Mouse (Mus musculus): ENCODE results near the gene Cdc42ep1.

Gene Cdc42ep1

GRCm38 (mm10) chr15:78842371-78843163, at the start of gene Cdc42ep1:
Gene Cdc42ep1, plus strand, starts transcription at chr15:78842624.
- peak; percentile 75 for DNase-seq (ENCODE audit: extremely low spot score)

DNA sequence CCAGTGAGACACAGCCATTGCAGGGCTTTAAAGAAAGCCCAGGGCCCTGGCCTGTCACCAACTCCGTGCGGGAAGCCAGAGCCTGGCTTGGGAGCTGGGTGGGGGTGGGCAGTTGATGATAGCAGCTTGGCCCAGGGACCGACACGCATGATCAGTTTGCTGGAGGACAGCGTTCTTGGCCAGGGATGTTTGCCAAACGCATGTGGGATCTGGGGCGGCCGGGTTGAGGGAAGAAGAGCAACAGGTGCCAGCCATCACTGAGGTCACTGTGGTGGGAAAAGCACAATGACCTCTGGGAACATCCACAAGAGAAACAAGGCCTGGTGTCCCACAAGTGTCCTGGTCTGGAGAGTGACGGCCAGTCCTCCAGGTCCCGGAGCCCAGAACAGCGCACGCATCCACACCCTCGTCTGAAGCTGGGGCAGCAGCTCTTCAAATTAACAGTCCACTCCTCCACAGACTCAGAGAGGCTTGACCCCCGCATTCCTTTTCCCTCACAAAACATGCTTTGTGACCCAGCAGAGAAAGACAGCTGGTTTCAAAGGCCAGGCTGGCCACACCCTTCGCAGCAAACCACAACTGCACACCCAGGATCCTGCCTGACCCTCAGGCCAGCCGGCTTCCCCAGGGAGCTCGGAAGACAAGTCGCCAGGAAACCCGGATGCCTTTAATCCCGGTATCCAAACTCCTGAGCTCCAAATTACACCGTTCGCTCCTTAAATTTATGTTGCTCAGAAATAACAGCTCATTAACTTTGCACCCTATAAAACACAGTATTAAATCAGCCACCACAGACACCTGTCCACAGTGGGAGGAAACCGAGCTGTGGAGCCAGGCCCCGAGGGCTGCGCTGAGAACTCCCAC, 46.0 kb upstream of the Cdc42ep1 start:
- peak; percentile 47 for DNase-seq (ENCODE audit: extremely low spot score)

GRCm38 (mm10) chr15:78797060-78797329, 45.4 kb upstream of the Cdc42ep1 start:
- DNase-seq (ENCODE audit: extremely low spot score): no peak

DNA sequence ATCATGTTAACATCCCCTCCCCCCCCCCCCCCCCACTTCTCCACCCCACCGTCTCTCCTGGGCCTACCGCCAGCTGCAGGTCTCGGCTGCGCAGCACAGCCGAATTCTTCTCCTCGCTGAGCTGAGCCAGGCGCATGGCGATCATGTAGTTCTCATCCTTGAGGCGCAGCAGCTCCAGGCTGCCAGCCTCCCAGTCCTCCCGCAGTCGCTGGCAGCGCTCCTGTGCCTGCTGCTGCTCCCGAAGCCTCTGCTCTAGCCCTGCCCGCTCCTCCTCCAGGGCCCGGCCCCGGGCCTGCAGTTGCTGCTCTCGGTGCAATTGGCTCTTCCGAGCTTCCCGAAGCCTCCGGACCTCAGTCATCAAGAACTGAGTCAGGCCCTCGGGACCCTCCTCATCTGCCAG, 43.4 kb upstream of the Cdc42ep1 start:
- DNase-seq (ENCODE audit: extremely low spot score): no peak

GRCm38 (mm10) chr15:78801571-78801970, 40.9 kb upstream of the Cdc42ep1 start:
- no peak for DNase-seq (ENCODE audit: extremely low spot score)

DNA sequence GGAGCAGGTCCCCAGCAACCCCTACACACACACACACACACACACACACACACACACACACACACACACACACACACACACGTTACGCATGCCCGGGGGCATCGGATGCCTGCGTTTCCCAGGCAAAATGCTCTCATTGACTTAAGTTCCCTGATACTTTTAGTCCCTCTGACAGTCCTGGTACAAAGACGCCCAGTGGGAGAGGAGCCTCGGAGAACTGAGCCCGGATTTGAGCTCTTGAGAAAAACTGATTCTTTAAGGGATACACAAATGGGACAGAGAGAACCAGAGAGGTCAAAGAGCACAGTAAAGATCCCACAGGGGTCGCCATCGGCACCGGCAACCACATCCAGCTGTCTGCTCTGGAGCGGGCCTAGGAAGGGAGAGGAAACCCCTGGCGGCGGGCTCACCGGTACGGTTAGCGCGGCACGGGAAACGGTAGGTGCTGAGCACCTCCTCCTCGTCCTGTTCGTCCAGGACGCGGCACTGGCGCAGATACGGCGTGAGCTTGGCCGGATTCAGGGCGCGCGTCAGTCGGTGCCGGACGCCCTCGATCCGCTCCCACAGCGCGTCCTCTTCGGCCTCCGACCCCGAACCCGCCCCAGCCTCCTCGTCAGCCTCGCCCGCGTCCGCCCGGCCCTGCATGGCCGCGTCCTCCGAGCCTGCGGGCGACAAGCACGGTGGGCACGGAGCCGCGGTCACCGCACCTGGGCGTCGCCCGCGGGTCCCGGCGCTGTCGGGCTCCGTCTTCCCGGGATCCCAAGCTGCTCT, 40.3 kb upstream of the Cdc42ep1 start:
- DNase-seq (ENCODE audit: extremely low spot score): peak; percentile 53

DNA sequence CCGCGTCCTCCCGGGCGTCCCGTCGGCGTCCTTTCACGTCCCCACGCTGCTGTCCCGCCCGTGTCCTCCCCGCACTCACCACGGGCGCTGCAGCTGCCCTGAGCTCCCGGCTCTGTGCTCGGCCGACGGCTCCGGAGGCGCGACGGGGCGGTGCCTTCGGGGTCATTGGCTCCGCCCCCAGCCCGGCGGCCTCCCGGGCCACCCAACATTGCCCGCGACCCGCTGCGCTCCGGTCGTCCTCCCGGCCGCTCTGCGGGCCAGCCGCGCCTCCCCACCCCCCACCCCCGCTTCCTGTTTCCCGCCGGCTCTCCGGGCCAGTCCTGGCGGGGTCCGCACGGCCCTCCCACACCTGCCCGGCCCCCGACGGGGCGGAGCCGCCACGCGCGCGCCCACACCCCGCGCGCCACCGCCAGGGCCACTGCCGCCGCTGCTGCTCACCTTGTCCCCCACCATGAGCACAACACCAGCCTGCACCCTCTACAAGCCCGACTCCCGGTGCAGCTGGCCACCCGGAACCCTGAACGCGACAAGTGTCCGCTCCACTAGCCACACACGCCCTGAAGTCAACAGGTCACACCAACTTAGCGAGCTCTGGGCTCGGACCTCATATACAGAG, 39.5 kb upstream of the Cdc42ep1 start, which contains the start of gene Card10:
Card10 (minus strand) TSS at position 267 of the 616 bp plus-strand sequence.
- DNase-seq (ENCODE audit: extremely low spot score): no peak

DNA sequence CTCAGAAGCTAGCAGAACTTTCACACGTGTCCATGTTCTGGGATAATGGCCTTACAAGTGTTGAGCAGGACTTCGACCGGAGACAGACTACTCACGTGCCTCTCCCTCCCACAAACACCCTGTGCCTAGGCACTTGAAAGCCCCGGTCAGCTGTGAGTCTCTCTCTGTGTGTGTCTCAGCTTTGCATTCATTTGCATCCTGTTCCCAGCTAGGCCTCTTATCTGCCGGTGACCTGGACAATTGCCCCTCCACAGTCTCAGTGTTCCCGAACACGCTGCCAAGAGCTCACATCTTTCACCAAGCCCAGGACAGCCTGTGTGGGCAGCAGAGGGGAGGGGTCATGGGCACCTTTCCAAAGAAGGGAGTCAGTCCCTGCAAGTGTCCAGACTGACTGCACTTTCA, 38.9 kb upstream of the Cdc42ep1 start:
- DNase-seq (ENCODE audit: extremely low spot score): no peak

DNA sequence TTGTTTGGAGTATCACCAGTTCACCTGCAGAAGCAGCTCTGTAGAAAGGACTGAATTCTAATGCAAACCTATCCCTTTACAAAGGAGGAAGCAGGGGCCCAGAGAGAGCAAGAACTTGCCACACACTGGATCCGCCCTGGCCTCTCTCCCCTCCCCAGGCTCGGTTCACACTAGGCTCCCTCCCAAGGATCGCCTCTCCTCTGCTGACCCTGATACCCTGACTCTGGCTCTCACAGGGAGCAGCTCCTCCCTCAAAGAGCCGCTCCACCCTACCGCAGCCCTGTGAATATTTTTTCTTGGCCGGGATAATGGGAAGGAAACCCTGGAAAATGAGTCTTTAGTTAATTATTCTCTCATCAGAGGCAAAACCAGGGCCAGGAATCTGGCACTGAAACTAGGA, 38.1 kb upstream of the Cdc42ep1 start:
- no peak for DNase-seq (ENCODE audit: extremely low spot score)

DNA sequence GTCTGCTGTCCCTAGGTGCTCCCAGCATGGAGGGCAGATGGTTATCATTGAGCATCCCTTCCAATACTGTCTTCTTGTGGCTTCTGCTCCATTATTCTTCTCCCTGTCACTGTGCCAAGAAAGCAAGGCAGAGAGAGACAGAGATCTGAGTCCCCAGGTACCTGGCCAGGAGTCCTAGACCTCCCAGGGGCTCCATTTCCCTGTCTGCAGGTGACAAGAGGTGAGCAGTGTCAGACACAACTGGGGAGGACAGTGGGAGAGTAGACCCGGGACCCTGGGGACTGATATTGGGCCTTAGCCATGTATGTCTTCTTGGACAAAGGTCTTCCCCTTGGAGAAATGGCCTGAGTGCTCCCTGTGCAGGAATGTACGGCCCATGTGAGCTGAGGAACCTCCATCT, 37.1 kb upstream of the Cdc42ep1 start:
- no peak for DNase-seq (ENCODE audit: extremely low spot score)

GRCm38 (mm10) chr15:78806614-78807013, 35.8 kb upstream of the Cdc42ep1 start:
- no peak for DNase-seq (ENCODE audit: extremely low spot score)

DNA sequence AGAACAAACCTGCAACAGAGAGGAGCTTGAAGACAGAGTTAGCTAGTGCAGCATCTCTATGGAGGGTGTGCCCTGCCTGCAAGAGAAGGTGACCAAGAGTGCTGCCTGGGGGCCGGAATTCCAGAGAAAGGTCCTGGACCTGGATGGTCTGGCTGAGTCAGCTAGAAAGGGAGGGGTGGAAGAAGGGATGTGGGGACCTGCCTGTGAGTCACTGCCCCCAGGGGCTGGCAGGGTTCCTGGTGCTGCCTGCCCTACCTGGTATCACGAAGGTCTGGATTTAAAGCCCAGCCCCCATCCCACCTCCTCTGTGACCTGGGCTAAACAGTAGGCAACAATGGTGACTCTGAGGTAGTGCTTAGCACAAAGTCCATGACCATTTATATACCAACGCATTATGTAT, 35.3 kb upstream of the Cdc42ep1 start:
- DNase-seq (ENCODE audit: extremely low spot score): no peak

GRCm38 (mm10) chr15:78808980-78809379, 33.4 kb upstream of the Cdc42ep1 start:
- no peak for DNase-seq (ENCODE audit: extremely low spot score)

- no peak for DNase-seq (ENCODE audit: extremely low spot score)
Measured at GRCm38 (mm10) chr15:78809739-78810138, 32.7 kb upstream of the Cdc42ep1 start.

GRCm38 (mm10) chr15:78810146-78810545, 32.3 kb upstream of the Cdc42ep1 start:
- DNase-seq (ENCODE audit: extremely low spot score): no peak

- DNase-seq (ENCODE audit: extremely low spot score): no peak
Measured at GRCm38 (mm10) chr15:78813603-78814002, 28.8 kb upstream of the Cdc42ep1 start.

- no peak for DNase-seq (ENCODE audit: extremely low spot score)
Measured at GRCm38 (mm10) chr15:78815314-78816073, 26.9 kb upstream of the Cdc42ep1 start.

GRCm38 (mm10) chr15:78816074-78816391, 26.4 kb upstream of the Cdc42ep1 start:
- no peak for DNase-seq (ENCODE audit: extremely low spot score)

DNA sequence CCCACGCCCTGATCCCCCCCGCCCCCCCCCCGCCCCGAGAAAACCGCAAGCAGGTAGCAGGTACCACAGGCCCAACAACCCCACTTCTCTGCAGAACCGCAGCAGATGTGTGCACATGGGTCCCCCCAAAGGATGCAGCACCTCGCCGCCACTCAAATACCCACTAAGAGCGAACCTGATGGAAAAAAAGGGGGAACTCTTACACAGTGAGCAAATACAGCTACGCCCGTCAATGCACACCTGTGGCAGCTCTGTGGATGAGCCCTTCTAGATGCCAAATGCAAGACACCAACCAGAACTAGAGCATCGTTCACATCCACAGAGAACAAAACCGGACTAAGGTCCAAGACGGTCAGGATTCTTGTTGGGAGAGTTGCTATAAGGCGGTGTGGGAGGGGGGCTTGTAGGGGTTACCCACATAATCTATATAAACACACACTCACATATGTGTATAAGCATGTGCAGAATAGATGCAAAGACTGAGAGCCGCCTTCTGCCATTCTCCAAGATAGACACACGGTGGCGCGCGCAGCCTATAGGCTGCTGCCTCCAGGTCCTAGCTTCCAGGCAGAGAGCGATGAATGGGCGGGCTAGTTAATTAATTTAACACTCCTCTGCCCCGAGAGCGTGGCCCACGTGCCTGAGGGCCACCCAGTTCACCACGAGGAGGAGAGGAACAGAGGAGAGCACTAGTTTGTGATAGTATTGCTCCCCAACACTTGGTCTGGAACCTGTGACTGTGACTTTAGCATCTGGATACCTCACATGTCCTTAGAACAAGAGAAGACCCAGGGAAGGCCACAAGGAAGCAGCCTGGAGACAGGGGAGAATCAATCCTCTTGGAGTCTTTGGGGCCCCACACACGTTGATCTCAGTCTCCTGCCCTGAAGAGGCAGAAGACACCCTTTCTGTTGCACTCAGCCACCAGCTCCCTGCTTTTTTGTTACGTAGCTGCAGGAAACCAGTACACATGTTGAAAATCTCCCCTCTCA, 15.9 kb upstream of the Cdc42ep1 start:
- peak; percentile 79 for DNase-seq (ENCODE audit: extremely low spot score)

GRCm38 (mm10) chr15:78828315-78828714, 14.1 kb upstream of the Cdc42ep1 start:
- no peak for DNase-seq (ENCODE audit: extremely low spot score)

Data from embryo, embryonic 9.5 days (tissue).